Mouse (Mus musculus) C2C12 (cell line): Measurements from ENCODE around the gene 2010109A12Rik. TPM values are rescaled to one million over a fixed set of nuclear protein-coding genes. Genes with fewer than 3 reads are reported as not detected.

Experiments
- H3K27me3 ChIP-seq: one replicate; pipeline ENCODE4 v1.6.1; 2011; ENCODE audit not compliant: control insufficient read depth, insufficient read depth, insufficient read length
- H3K36me3 ChIP-seq: one replicate; pipeline ENCODE4 v1.6.1; 2011; ENCODE audit not compliant: control insufficient read depth, insufficient read depth
- H3K4me3 ChIP-seq: one replicate; pipeline ENCODE4 v1.5.1; 2011; ENCODE audit warnings: mild to moderate bottlenecking, control low read depth; ENCODE audit not compliant: poor library complexity, insufficient read depth, severe bottlenecking
- H3K79me2 ChIP-seq: one replicate; pipeline ENCODE4 v1.6.1; 2011; ENCODE audit not compliant: control insufficient read depth, insufficient read depth
- H3K79me3 ChIP-seq: one replicate; pipeline ENCODE4 v1.6.1; 2011; ENCODE audit warnings: low read depth, control low read depth
- H3ac ChIP-seq: one replicate; pipeline ENCODE3; 2011; ENCODE audit warnings: low read depth; ENCODE audit not compliant: control insufficient read depth, insufficient read length
- CEBPB ChIP-seq: IDR thresholded peaks from one replicate; pipeline ENCODE4 v1.6.1; 2011; ENCODE audit warnings: low read depth, mild to moderate bottlenecking, control low read depth, moderate library complexity
- CTCF ChIP-seq: IDR thresholded peaks from one replicate; pipeline ENCODE4 v1.5.1; 2011; ENCODE audit not compliant: control insufficient read depth, insufficient read depth, insufficient read length
- FOSL1 ChIP-seq: IDR thresholded peaks from one replicate; pipeline ENCODE4 v1.8.0; 2011; ENCODE audit warnings: mild to moderate bottlenecking, low read length; ENCODE audit not compliant: poor library complexity, insufficient read depth, severe bottlenecking
- MAX ChIP-seq: IDR thresholded peaks from one replicate; pipeline ENCODE4 v1.6.1; 2011; ENCODE audit warnings: mild to moderate bottlenecking, control low read depth
- MYOD1 ChIP-seq: IDR thresholded peaks from one replicate; pipeline ENCODE4 v1.6.1; 2011; ENCODE audit warnings: low read depth; ENCODE audit not compliant: control insufficient read depth, insufficient read length
- MYOG ChIP-seq: IDR thresholded peaks from one replicate; pipeline ENCODE4 v1.6.1; 2011; ENCODE audit not compliant: control insufficient read depth, insufficient read length; ENCODE audit errors: extremely low read depth
- USF1 ChIP-seq: IDR thresholded peaks from one replicate; pipeline ENCODE4 v1.6.1; 2011; ENCODE audit warnings: low read depth, mild to moderate bottlenecking, control low read depth, moderate library complexity
- polyA plus RNA-seq: library from polyadenylated mRNA; unstranded; fragments of >200 nt; fragmentation: generic; extraction: Trizol; gene quantifications from one replicate; pipeline ENCODE4 v1.2.1, GENCODE M21; 2012; ENCODE audit warnings: missing spikeins

2010109A12Rik gene
- polyA plus RNA-seq, 1 experiment: not detected

DNA sequence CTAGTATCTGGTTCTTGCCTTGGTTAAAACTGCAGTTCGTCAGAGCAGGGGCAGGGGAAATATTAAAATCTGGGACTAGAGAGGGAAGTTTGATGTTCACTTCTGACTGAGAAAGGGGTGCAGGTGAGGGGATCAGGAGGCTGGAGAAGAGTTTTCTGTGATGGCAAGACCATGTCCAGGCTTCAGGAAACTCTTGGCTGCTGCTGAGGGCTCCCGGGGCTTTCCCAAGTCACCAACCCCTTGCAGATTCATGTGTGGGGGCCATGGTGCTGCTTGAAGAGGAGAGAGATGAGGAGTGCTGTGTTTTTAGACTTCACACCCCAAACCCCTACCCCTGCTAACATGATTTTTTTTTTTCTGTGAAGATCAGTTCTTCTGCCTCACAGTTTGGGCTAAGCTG lies 28.3 kb downstream of the 2010109A12Rik start:
- H3K27me3 ChIP-seq: no peaks in the 10 kb centered on the region
- no peak overlapping the region for H3ac ChIP-seq
- no peaks in the 10 kb centered on the region for H3K79me2 ChIP-seq
- H3K79me3 ChIP-seq: no peaks in the 10 kb centered on the region
- H3K36me3 ChIP-seq: no peaks in the 10 kb centered on the region
- no peak overlapping the region for H3K4me3 ChIP-seq
- TF ChIP-seq MYOD1: no peak
- no peak for TF ChIP-seq MYOG
- TF ChIP-seq USF1: no peak
- no peak for TF ChIP-seq CTCF
- TF ChIP-seq CEBPB: no peak

DNA sequence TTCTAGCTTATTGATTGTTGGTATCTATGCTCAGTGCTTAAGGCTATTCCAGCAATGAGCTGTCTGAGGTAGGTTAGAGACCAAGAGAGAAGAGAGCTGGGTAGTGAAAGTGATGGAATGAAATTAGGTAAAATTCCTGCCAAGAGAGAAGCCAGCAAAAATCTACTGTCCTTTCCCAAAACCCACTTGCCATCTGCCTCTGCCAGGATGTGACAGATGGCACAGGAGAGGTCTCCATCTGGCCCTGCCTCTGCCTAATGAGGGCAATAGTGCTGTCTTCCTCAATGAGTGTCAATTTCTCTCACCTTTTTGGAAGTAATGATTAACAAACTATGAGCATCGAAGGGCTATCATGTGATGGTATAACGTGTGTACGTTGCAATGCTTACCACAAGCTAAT lies 29.6 kb downstream of the 2010109A12Rik start:
- no peaks in the 10 kb centered on the region for H3K79me3 ChIP-seq
- H3K27me3 ChIP-seq: no peaks in the 10 kb centered on the region
- no peak overlapping the region for H3K4me3 ChIP-seq
- H3K36me3 ChIP-seq: no peaks in the 10 kb centered on the region
- no peak for TF ChIP-seq MYOG
- no peak for TF ChIP-seq CTCF
- no peak for TF ChIP-seq FOSL1
- TF ChIP-seq USF1: no peak
- H3K79me2 ChIP-seq: no peaks in the 10 kb centered on the region
- no peak overlapping the region for H3ac ChIP-seq

DNA sequence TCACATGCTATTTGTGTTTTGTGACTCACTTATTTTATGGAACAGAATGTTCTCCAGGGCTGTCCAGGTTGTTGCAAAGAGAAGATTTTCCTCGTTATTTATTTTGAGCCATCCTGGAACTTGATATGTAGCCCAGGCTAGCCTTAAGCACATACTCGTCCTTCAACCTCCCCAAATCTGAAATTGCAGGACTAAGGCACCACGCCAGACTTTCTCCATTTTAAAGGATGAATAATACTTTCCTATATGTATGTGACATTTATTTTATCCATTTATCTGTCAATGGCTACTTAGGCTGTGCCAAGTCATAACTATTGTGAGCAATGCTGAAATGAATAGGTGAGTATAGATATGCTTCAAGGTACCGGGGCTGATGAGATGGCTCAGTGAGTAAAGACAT lies 30.2 kb downstream of the 2010109A12Rik start:
- Histone ChIP-seq H3K79me2 (no peaks in the 10 kb centered on the region), H3K4me3 (no peak overlapping the region), H3K27me3 (no peaks in the 10 kb centered on the region), H3K79me3 (no peaks in the 10 kb centered on the region), H3ac (no peak overlapping the region), H3K36me3 (no peaks in the 10 kb centered on the region)
- no peak for TF ChIP-seq MYOD1
- no peak for TF ChIP-seq USF1
- TF ChIP-seq CTCF: no peak
- TF ChIP-seq MAX: no peak
- no peak for TF ChIP-seq CEBPB
- no peak for TF ChIP-seq MYOG
- TF ChIP-seq FOSL1: no peak

GRCm38 (mm10) chr5:93239590-93240544 lies 33.5 kb downstream of the 2010109A12Rik start:
- Histone ChIP-seq H3K79me2 (no peaks in the 10 kb centered on the region), H3ac (no peak overlapping the region), H3K36me3 (no peaks in the 10 kb centered on the region), H3K27me3 (no peaks in the 10 kb centered on the region), H3K4me3 (no peak overlapping the region), H3K79me3 (no peaks in the 10 kb centered on the region)
- TF ChIP-seq FOSL1 (no peak), MYOG (no peak), MYOD1 (no peak), USF1 (no peak), CTCF (no peak), CEBPB (no peak), MAX (no peak)

DNA sequence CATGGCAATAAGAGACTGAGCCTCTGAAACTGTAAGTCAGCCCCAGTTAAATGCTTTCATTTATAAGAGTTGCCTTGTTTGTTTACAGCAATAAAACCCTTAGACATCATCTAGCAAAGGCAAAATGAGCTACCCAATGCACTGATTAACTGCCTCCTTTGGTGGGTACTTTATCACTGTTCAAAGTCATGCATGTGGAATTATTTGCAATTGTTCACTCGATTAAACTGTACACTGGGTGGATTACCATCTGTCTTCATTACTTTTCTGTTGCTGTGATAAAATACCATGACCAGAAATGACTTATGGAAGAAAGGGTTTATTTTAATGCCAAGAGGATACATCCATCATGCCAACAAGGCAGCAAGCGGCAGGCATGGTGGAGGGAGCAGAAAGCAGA lies 39.0 kb downstream of the 2010109A12Rik start:
- TF ChIP-seq MAX: no peak
- no peak for TF ChIP-seq CEBPB
- TF ChIP-seq MYOD1: no peak
- no peak for TF ChIP-seq USF1
- TF ChIP-seq CTCF: no peak
- no peak for TF ChIP-seq MYOG
- TF ChIP-seq FOSL1: no peak
- Histone ChIP-seq H3K4me3 (no peak overlapping the region), H3ac (no peak overlapping the region), H3K36me3 (no peaks in the 10 kb centered on the region), H3K79me3 (no peaks in the 10 kb centered on the region), H3K27me3 (no peaks in the 10 kb centered on the region), H3K79me2 (no peaks in the 10 kb centered on the region)

- Histone ChIP-seq H3K36me3 (no peaks in the 10 kb centered on the region), H3K79me3 (no peaks in the 10 kb centered on the region), H3K79me2 (no peaks in the 10 kb centered on the region), H3ac (no peak overlapping the region), H3K27me3 (no peaks in the 10 kb centered on the region), H3K4me3 (no peak overlapping the region)
- TF ChIP-seq USF1 (no peak), MYOG (no peak), MAX (no peak), MYOD1 (no peak), FOSL1 (no peak), CTCF (no peak), CEBPB (no peak)
Measured at GRCm38 (mm10) chr5:93249940-93250578, 43.7 kb downstream of the 2010109A12Rik start.
